Mouse (Mus musculus): Measurements from ENCODE around the gene Ccdc8. TPM values are rescaled to one million over a fixed set of nuclear protein-coding genes. Genes with fewer than 3 reads are reported as not detected.
"Not testable (repeated sequence)": the region's sequence is repeated elsewhere in the genome, so short reads cannot be mapped to it uniquely, and the experiment has no call there.

Ccdc8 gene
- polyA plus RNA-seq, 1 experiment: 21.0 TPM

GRCm38 (mm10) chr7:16948923-16949458 lies 43.5 kb upstream of the Ccdc8 start:
- Histone ChIP-seq H3K4me2 (ENCODE audit: low read depth) (peak overlapping the region; percentile 84), H3K36me3 (ENCODE audit: control insufficient read depth, insufficient read depth) (no peaks in the 10 kb centered on the region), H3K4me3 (peak overlapping the region; percentile 20), H3K79me2 (ENCODE audit: control insufficient read depth, insufficient read depth) (peaks cover 5% of the 10 kb centered on the region), H3K27me3 (ENCODE audit: control insufficient read depth, insufficient read depth, insufficient read length) (no peaks in the 10 kb centered on the region), H3ac (ENCODE audit: control insufficient read depth, insufficient read length) (no peak overlapping the region)
- TF ChIP-seq POLR2AphosphoS2 (IDR thresholded peaks at IDR 0.05; ENCODE audit: insufficient read length, low read depth) (no peak), REST (IDR thresholded peaks at IDR 0.05; ENCODE audit: insufficient read depth, insufficient read length) (no peak), POLR2A (IDR thresholded peaks at IDR 0.05; ENCODE audit: insufficient read length, low read depth) (no peak), USF1 (IDR thresholded peaks at IDR 0.05; ENCODE audit: low read depth) (no peak), MAX (IDR thresholded peaks at IDR 0.05; ENCODE audit: low read depth) (no peak), CEBPB (IDR thresholded peaks at IDR 0.05; ENCODE audit: insufficient read depth, poor library complexity, severe bottlenecking) (no peak), MYOD1 (IDR thresholded peaks at IDR 0.05; ENCODE audit: control insufficient read depth in 1 of 3, insufficient read length in 2 of 3, low read depth in 2 of 3) (peak in 2 of 3 experiments; percentile 63 to 86), TCF12 (IDR thresholded peaks at IDR 0.05; ENCODE audit: insufficient read depth, poor library complexity, severe bottlenecking) (no peak), E2F4 (IDR thresholded peaks at IDR 0.05; ENCODE audit: insufficient read depth) (no peak), TCF3 (IDR thresholded peaks at IDR 0.05; ENCODE audit: insufficient read length, low read depth) (no peak), SRF (IDR thresholded peaks at IDR 0.05; ENCODE audit: control insufficient read depth, insufficient read length, low read depth) (no peak), MYOG (IDR thresholded peaks at IDR 0.05; ENCODE audit: control insufficient read depth in 1 of 3, insufficient read depth in 1 of 3, insufficient read length in 2 of 3, low read depth in 2 of 3) (peak in 1 of 3 experiments; percentile 50)

DNA sequence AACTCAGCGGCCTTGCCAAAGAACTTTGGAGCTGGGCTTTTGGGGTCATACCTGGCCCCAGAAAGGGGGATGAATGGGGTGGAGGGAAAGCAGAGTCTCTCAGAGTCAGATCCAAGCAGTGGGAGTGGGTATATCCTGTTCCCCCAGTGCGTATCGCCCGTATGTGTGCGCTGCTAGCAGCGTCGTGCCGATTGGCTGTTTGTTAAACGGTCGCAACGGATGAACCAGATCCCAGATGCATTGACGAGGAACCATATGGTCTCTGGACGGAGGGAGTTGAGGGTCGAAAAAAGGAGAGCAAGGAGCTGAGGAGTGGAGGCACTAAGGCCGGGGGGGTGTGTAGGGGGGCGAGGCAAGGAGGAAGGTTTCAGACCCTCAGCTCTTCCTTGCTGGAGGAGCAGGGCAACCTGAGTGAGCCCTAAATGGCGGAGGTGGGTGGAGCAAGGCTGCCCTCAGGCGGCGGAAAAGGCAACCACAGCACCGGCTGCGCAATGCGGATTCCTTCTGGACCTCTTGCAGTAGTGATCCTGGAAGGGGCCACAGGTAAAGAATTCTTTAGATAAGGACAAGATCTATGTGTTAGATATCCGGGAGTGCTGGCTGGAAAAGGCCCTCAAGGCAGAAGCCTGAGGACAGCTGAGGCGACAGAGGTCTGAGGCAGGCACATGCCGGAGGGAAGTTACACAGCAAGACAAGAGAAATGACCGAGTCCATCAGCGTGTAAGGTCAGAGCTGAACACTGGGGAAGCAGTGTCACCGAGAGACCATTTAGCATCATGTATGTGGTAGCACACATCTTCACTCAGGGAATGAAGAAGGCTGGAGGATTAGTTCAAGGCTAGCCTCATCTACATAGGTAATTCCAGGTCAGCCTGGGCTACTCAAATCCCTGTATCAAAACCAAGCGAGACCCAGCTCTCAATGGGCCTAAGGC lies 42.3 kb upstream of the Ccdc8 start:
- TF ChIP-seq POLR2AphosphoS2 (IDR thresholded peaks at IDR 0.05; ENCODE audit: insufficient read length, low read depth): peak; percentile 80
- no peak for TF ChIP-seq USF1 (IDR thresholded peaks at IDR 0.05; ENCODE audit: low read depth)
- H3K36me3 ChIP-seq (ENCODE audit: control insufficient read depth, insufficient read depth): no peaks in the 10 kb centered on the region
- H3K4me2 ChIP-seq (ENCODE audit: low read depth): peak overlapping the region; percentile 20
- H3K27me3 ChIP-seq (ENCODE audit: control insufficient read depth, insufficient read depth, insufficient read length): no peaks in the 10 kb centered on the region
- H3ac ChIP-seq (ENCODE audit: control insufficient read depth, insufficient read length): no peak overlapping the region
- H3K4me3 ChIP-seq: no peak overlapping the region
- H3K79me2 ChIP-seq (ENCODE audit: control insufficient read depth, insufficient read depth): peaks cover 5% of the 10 kb centered on the region

- Histone ChIP-seq H3K4me3 (no peak overlapping the region), H3K4me2 (ENCODE audit: low read depth) (peak overlapping the region; percentile 32)
- TF ChIP-seq CEBPB (IDR thresholded peaks at IDR 0.05; ENCODE audit: insufficient read depth, poor library complexity, severe bottlenecking) (no peak), POLR2AphosphoS2 (IDR thresholded peaks at IDR 0.05; ENCODE audit: insufficient read length, low read depth) (peak; percentile 51)
Measured at GRCm38 (mm10) chr7:16950861-16951635, 41.5 kb upstream of the Ccdc8 start.

DNA sequence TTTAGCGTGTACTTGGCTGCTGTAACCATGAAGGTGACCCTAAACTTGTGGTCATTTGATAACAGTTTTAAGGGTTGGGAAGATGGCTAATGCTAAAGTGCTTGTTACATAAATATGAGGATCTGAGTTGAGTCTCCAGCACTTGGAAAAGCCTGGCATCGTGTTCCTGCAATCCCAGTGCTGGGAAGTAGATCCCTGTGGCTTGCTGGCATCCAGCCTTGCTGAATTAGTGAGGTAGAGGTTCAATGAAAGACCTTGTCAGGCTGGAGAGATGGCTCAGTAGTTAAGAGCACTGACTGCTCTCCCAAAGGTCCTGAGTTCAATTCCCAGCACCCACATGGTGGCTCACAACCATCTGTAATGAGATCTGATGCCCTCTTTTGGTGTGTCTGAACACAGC lies 38.7 kb upstream of the Ccdc8 start:
- not testable (repeated sequence) for H3K79me2 ChIP-seq (ENCODE audit: control insufficient read depth, insufficient read depth); H3K36me3 ChIP-seq (ENCODE audit: control insufficient read depth, insufficient read depth); H3K4me3 ChIP-seq; H3K4me2 ChIP-seq (ENCODE audit: low read depth); H3K27me3 ChIP-seq (ENCODE audit: control insufficient read depth, insufficient read depth, insufficient read length); H3ac ChIP-seq (ENCODE audit: control insufficient read depth, insufficient read length)

More at GRCm38 (mm10) chr7:16950861-16951635, 41.5 kb upstream of the Ccdc8 start:
- Histone ChIP-seq H3ac (ENCODE audit: control insufficient read depth, insufficient read length) (no peak overlapping the region), H3K36me3 (ENCODE audit: control insufficient read depth, insufficient read depth) (no peaks in the 10 kb centered on the region), H3K79me2 (ENCODE audit: control insufficient read depth, insufficient read depth) (peaks cover under 1% of the 10 kb centered on the region), H3K27me3 (ENCODE audit: control insufficient read depth, insufficient read depth, insufficient read length) (no peaks in the 10 kb centered on the region)

GRCm38 (mm10) chr7:16955712-16956111 lies 36.8 kb upstream of the Ccdc8 start:
- Histone ChIP-seq H3K27me3 (ENCODE audit: control insufficient read depth, insufficient read depth, insufficient read length) (no peaks in the 10 kb centered on the region), H3ac (ENCODE audit: control insufficient read depth, insufficient read length) (no peak overlapping the region), H3K36me3 (ENCODE audit: control insufficient read depth, insufficient read depth) (no peaks in the 10 kb centered on the region), H3K79me2 (ENCODE audit: control insufficient read depth, insufficient read depth) (no peaks in the 10 kb centered on the region), H3K4me3 (no peak overlapping the region), H3K4me2 (ENCODE audit: low read depth) (no peak overlapping the region)
- TF ChIP-seq TCF3 (IDR thresholded peaks at IDR 0.05; ENCODE audit: insufficient read length, low read depth) (peak; percentile 70), SRF (IDR thresholded peaks at IDR 0.05; ENCODE audit: control insufficient read depth, insufficient read length, low read depth) (no peak), MYOG (IDR thresholded peaks at IDR 0.05; ENCODE audit: control insufficient read depth in 1 of 3, insufficient read depth in 1 of 3, insufficient read length in 2 of 3, low read depth in 2 of 3) (peak; percentile 21 to 84 (median 58)), POLR2AphosphoS2 (IDR thresholded peaks at IDR 0.05; ENCODE audit: insufficient read length, low read depth) (no peak), TCF12 (IDR thresholded peaks at IDR 0.05; ENCODE audit: insufficient read depth, poor library complexity, severe bottlenecking) (peak; percentile 66), MAX (IDR thresholded peaks at IDR 0.05; ENCODE audit: low read depth) (no peak), CEBPB (IDR thresholded peaks at IDR 0.05; ENCODE audit: insufficient read depth, poor library complexity, severe bottlenecking) (no peak), E2F4 (IDR thresholded peaks at IDR 0.05; ENCODE audit: insufficient read depth) (no peak), REST (IDR thresholded peaks at IDR 0.05; ENCODE audit: insufficient read depth, insufficient read length) (no peak), USF1 (IDR thresholded peaks at IDR 0.05; ENCODE audit: low read depth) (no peak), MYOD1 (IDR thresholded peaks at IDR 0.05; ENCODE audit: control insufficient read depth in 1 of 3, insufficient read length in 2 of 3, low read depth in 2 of 3) (peak; percentile 60 to 92 (median 89))

Data from myocyte (in vitro differentiated cells).